Mouse (Mus musculus) lung, postnatal 4 days (tissue): ENCODE results near the gene Dennd4b.
"Not testable (repeated sequence)": the region's sequence is repeated elsewhere in the genome, so short reads cannot be mapped to it uniquely, and the experiment has no call there.

Experiments used
- DNase-seq, 2 experiments: peaks; one replicate each; pipeline ENCODE4 v3.0.0; 2021

Gene Dennd4b

DNA sequence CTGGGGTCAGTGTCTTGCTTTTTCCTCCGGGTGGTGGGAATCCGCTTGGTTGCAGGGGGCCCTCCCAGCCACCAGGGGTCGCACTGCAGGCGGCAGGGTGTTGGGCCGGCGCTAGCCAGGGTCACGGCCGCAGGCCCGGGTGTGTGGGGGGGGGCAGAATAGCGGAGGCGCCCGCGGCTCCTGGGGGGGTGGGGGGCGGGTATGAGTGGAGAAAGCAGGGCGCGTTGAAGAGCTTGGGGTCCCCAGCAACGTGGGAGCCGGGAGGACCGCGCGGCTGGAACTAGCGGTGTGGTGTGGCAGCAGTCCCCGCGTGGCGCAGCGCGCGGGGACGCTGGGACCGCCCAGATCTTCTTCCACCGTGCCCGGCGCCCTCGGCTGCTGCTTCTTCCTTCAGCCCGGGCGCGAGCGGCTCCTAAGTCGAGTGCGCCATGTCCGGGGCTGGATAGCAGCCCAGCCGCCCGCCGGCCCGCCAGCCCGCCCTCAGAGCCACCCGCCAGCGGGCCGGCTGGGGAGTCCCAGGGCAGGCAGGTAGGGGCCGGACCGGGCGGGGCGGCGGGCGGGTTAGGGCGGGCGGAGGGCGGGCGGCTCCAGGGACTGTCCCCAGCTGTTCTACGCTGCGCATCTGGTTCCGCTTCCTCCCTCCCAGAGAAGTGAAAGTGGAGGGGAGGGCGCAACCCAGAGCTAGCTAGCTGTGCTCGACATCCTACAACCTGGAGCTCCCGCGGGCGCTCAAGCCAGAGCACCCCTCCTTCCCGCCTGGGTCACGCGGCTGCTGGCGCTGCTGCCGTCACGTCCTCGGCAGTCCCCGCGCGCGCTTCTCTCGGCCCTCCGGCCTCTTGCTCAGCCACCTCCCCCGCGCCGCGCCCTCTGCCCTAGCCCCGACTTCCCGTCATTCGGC, at the start of gene Dennd4b:
TSS of gene Dennd4b (plus strand) at position 152 of the 898 bp plus-strand sequence.
- peak; percentile 95 for DNase-seq

DNA sequence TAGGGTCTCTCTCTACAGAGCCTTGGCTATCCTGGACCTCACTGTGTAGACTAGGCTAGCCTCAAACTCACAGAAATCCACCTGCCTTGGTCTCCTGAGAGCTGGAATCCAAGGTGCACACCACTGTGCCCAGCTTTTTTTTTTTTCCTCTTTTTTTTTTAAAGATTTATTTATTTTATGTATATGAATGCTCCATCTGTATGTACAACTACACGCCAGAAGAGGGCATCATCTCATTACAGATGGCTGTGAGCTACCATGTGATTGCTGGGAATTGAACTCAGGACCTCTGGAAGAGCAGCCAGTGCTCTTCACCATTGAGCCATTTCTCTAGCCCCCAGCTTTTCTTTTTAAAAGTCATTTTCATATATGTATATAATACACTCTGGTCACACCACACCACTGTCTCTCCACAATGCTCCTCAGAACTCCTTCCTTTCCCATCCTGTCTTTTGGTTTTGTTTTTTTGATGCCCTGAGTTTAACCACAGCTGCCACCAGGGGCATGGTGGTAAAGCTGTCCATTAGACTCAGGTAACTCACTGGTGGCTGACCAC, 49.1 kb upstream of the Dennd4b start:
- DNase-seq: no peak

DNA sequence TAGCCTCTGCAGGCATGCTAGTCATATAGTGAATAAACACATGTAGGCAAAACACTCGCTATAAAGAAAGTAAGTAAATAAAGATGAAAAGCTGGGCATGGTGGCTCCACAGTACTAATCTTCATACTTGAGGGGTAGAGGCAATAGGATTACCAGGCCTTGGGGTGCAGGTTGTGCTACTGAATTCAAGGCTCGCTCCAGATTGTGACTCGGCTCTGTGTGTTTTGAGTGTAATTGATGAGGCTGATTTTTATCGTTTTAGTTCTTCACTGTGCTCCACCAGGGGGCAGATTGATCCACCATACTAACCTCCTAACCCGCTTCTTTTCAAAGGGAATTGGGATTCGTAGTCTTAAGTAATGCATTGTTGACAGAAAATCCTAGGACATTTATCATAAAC, 44.9 kb upstream of the Dennd4b start:
- peak in 1 of 2 experiments; percentile 69 for DNase-seq

DNA sequence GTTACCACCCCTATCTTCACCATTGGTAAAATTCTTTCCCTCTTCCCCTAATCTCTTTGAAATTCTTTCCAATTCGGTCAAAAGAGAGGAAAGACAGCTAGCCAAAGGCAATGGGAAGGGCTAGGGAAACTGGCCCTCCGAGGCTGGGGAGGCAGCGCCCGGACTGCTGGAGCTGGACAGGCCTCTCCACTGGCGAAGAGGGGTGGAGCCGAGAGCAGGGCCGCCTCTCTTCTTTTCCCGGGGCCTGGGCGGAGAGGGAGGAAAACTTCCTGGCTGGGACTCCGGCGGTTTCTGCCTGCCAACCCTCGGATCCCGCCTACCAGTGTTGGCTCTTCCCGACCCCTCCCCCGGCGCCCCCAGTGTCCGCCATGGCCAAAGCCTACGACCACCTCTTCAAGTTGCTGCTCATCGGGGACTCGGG, 44.4 kb upstream of the Dennd4b start:
- peak; percentile 86 to 92 for DNase-seq

DNA sequence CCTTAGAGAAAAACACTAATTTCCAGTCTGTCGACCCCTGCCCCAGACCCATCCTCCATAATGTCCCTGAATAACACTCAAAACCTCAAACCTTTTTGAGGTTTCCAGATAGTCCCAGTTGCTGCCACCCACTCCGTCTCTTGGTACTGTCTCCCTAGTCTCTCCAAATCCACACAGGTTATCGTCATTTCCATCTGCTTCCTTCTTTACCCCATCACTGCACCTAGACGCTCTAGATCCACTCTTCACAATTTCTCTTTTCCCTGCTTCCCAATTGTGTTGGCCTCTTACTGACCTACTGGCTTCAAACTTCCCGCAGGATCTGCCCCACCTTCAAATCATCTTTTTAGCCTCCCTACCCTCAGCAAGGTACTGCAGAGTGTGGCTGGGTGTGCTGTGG, 43.9 kb upstream of the Dennd4b start:
- DNase-seq: no peak

DNA sequence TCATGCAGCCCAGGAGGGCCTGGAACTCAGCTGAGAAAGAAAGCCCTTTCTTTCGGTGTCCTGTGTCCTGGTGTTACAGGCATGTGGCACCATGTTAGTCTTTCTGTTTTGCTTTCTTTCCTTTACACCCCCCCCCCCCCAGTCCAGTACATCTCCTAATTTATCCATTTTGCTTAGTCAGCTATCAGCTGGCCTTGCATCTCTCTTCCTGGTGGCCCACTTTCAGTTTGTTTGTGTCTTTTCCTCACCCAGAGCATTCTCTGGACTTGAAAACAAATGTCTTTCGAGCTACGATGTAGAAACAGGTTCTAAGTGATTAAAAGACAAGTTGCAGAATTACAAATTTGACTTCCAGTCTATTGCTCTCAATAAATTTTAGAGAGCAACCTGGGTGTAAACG, 42.5 kb upstream of the Dennd4b start:
- no peak for DNase-seq

DNA sequence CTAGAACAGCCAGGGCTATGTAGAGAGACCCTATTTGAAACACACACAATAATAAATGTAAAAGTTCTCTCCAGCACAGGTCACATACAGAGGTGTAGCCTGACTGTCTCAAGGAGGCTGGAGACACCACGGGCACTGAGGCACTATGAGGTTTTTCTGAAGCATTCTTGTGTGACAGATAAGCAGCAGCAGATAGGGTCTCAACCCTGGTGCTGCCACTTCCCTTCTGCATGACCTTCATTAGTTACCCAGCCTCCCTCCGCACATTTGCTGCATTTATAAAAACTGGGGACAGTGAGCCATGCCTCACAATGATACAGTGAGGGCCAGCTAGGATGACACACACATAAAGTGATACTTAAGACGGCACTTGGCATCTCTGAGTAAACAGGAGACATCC, 42.0 kb upstream of the Dennd4b start:
- no peak for DNase-seq

DNA sequence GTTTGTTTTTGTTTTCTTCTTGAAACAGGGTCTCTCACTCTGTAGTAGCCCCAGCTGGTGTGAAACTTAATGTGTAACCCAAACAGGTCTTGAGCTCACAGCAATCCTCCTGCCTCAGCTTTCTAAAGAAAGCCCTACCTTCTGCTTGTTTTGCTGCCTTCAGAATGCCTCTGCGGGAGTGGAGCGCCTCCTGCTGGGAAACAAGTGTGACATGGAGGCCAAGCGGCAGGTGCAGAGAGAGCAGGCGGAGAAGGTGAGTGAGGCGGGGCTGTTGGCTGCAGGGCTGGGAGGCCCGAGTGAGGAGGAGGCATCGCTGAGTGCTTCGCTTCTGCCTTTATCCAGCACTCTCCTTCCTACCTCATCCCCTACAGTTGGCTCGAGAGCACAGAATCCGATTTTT, 40.7 kb upstream of the Dennd4b start:
- no peak for DNase-seq

DNA sequence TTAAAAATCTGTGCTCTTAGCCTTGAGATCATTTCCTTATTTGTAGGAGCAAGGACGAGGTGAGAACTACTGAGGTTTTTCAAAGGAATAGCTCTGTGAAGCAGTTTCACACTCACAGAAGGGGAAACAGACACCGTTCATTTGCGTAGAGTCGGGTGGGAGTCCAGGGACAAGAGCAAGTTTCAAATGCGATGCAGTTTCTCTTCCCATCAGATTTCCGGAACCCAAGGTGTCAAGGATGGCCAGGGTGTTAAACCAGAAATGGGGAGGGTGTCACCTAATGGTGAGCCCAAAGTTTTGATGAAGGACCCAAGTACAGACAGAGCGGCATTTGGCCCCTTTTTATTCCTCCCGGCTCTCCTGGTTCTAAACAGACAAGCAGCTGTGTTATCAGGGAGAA, 33.9 kb upstream of the Dennd4b start:
- DNase-seq: no peak

DNA sequence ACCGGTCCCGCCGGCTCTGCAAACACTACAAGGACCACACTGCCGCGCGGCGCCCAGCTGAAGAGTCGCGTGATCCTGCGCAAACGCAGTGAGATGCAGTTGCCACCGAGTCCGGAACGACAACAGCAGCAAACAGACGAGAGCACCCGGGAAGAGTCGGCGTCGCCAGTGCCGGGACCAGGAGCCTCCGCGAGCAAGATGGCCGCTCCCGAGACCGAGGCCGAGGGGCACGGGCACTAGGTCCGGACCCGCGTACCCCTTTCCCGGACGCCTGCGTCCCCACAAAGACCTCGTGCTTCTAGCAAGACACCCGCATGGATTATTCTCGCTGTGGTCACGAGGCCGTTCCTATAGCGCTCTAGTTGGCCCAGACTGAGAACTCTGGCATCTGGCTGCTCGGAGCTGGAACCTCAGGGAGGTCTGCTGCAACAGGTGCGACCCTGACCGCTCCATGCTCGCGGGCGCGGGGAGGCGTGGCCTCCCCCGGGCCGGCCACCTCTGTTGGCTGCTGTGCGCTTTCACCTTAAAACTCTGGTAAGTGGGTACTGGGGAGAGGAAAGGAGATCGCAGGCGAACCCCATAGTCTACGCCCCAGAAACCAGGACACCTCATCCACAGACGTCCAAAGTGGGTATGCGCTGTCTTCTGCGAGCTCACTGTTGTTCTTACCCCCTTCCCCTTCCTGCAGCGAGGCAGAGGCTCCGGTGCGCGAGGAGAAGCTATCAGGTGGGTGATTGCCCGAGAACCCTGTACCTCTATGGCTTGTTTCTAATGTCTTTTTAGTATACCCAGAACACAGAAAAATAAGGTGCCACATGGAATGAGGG, 33.3 kb upstream of the Dennd4b start, which contains the start of gene Jtb:
TSS of gene Jtb (plus strand) at position 91 of the 827 bp plus-strand sequence.
- peak; percentile 93 to 96 for DNase-seq

DNA sequence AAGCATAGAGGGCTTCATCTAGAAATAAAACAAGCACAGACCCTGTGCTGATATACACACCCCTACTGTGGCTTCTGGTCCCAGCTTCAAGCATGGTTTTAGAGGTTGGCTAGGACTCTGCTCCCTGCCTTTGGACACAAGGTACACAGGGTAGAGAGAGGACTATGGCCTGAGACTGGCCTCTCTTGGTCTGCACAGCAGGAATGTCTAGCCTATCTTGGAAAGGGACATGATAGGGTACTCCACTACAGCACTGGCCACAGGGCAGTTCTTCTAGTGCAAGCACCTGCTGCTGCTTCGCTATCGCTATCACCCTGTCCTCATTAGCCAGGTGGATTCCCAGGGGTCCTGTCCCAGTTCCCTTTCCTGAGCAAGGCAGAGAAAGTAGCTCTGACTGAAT, 23.7 kb upstream of the Dennd4b start:
- no peak for DNase-seq

DNA sequence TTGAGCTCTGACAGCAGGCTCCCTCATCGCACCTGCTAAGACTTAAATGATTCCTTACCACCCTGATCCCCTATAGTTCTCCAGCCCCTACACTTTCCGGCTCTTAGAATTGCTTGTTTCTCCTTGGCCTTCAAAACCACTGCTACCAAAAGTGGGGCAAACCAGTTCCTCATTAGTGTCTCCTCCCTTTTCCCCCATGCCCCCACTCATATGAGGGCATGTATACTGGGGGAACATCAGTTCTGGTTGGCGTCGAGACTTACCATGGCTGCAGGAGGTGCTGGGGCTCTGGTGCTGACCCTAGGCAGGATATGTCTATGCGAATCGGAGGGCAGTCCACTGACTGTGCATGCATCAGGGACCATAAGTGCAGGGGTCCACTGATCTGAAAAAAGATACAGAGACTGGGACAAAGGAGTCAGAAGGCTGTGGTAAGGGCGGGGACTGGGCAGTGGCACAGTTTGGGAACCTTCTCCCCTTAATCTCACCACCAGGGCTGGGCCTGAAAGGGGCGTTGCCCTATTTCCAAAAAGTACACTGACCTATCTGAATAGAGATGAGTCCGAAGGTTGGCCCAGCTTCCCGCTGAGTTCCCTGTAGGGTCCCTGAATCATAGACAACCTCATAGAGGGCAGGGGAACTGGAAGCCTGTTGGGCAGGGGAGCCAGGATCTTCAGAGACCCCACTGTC, 23.2 kb upstream of the Dennd4b start:
- DNase-seq: no peak

DNA sequence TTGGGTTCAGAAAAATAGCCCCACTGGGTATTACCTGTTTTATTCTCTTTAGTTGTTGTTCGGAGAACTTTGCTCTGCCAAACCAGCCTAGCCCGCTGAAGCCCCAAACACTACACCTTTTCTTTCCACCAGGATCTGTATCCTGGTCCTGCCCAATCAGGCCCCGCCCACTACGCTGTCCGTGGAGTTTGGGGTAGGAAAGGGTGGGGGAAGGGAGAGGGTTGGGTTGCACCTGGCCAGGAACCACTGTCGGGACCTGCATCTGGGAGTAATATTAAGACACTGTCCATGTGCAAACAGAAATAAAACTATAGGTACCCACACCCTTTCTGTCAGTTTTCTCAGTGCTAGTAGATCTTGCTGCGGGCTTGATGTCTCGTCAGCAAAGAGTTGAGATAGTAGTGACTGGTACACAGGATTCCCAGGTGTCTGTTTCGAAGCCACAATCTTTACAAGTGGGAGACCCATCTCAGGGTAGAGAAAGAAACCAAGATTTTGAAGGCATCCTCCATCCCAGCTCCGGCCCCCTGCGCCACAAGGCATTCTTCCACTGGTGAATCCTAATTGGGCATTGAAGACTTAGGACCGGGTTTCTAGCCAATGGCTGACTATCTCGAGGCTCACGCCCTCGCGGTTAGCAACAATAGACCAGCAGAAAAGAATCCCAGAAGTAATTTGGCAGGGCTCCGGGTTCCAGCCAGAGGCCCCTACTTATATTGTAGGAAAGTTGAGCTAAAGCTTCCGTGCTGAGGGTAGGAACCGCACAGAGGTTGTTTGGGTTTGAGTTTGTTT, 21.8 kb upstream of the Dennd4b start, which contains the start of gene Creb3l4:
TSS of gene Creb3l4 (minus strand) at position 529 of the 792 bp plus-strand sequence.
- DNase-seq: peak; percentile 57 to 69

DNA sequence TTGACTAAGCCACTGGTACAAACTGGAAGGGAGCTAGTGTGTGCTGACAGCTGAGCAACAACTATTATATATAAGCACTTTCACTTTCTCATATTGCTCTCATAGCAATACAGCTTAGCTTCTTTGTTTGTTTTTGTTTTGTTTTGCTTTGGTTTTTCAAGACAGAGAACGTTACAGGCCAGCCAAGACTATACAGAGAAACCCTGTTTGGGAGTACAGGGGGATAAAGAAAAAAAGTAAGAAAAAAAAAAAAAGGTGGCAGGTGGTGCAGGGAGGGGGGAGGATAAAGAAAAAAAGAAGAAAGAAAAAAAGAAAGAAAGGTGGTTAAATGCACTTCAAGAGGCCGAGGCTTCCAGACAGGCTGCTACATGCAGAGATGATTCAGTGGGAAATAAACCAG, 19.6 kb upstream of the Dennd4b start:
- DNase-seq: no peak

DNA sequence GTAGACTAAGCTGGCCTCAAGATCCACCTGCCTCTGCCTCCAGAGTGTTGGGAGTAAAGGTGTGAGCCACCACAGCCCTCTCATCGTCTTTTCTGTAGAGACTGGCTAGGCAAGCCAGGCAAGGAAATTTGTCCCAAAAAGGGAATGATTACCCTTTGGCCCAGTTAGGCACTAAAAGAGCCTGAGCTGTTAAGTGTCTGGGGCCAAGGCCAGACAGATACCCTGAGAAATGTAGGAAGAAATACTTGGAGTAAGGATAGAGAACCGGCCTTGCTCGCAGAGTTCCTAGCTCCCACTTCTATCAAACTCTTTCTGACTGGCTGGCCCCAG, 17.4 kb upstream of the Dennd4b start:
- no peak for DNase-seq

DNA sequence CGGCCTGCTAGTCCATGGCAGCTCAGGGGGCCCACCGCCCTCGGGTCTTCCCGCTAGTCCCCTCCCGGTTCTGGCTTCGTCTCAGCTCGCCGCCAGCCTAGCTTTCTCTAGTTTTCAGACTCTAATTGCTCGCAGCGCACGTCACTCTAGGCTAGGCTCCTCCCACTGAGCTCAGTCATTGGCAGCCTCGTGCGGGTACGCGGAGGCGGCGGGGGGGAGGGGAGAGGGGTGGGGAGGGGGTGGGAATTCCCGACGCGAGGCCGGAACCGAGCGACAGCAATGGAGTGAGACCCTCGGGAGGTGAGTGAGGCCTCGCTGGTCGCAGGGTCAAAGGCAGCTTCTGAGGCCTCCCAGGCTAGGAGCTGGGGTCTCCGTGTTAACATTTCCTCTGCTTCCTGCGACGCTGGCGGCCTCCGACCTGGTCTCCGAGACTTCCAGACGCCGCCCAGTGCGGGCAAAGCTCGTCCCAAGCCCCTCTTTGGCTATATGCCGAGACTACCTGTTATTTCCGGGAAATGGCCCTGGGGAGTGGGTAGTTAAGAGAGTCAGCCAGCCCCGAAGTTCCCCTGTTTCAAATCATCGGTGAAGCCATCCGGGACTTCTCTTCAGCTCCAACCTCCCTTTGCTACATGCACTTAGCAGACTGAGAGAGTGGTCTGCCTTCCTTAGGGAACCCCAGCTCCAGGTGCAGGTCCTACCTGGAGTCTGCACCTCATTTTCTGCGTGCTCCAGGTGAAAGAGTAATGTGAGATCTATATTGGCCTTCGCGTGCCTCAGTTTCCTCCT, 16.8 kb upstream of the Dennd4b start, which contains the start of gene Slc39a1:
TSS of gene Slc39a1 (plus strand) at position 213 of the 786 bp plus-strand sequence.
- peak; percentile 94 to 96 for DNase-seq

DNA sequence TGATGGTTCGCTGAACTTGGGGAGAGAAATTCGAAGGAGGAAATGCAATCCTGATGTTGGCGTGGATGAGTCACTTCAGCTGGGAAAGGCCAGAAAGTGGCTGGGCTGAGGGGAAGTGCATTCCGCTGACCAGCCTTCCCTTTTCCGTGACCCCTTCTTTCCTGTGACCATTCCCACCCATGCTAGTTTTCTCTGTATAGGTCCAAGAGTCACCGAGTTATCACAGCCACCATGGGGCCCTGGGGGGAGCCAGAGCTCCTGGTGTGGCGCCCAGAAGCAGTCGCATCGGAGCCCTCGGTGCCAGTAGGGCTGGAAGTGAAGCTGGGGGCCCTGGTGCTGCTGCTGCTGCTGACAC, 16.3 kb upstream of the Dennd4b start:
- peak; percentile 55 to 62 for DNase-seq

DNA sequence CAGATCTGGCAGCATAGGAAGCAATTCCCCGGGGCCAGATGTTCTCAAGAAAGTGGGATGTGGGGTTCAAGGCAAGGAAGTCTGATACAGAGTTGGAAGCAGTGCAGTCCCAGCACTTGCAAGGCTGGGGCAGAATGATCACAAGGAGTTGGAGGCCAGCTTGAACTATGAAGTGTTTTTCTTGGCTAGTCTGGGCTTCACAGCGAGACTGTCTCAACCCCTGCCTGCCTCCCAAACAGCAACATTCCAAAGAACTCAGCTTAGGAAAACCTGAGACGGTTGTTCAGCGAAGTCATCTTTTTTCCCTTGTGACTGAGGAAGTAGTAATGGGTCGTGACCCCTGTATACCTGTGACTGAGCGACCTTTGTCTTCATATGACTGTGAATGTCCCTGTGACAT, 14.2 kb upstream of the Dennd4b start:
- no peak for DNase-seq

DNA sequence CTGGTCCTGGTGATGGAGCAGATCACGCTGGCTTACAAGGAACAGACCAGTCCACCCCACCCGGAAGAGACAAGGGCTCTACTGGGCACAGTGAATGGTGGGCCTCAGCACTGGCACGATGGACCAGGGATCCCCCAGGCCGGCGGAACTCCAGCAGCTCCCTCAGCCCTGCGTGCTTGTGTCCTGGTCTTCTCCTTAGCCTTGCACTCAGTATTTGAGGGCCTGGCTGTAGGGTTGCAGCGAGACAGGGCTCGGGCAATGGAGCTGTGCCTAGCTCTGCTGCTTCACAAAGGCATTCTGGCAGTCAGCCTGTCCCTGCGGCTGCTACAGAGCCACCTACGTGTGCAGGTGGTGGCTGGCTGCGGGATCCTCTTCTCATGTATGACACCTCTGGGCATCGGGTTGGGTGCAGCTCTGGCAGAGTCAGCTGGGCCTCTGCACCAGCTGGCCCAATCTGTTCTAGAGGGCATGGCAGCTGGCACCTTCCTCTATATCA, 13.2 kb upstream of the Dennd4b start:
- DNase-seq: not testable (repeated sequence)

DNA sequence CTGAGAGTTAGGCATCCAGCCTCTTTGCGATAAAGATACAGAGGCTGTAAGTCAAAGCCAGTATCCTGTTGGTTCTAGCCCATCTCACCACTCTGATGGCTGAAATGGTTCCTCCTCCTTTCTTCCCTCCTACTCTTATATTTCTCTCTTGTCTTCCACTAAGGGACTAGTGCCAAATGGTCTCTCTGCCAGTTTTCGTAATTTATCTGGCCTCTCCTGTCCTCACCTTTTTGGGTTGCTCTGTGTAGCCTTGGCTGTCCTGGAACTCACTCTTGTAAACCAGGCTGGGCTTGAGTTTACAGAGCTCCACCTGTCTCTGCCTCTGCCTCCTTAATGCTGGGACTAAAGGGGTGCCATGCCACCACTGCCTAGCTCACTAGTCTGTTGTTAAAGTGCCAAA, 12.3 kb upstream of the Dennd4b start:
- DNase-seq: not testable (repeated sequence)

DNA sequence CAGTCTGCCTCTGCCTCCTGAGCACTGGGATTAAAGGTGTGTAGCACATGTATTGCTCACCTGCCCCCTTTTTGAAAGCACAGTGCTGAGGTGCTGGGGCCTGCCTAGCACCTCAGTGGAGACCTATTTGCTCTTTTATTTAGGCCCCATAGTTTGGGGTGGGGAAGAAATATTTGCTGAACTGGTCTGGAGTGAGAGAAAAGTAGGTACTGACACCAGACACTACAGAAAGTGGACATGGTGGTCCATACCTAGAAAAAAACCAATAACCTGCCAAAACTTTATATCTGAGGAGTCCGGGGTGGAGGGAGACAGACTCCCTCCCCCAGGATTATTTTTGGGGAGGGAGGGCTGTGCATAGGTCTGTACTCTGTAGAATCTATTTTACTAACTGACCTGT, 11.8 kb upstream of the Dennd4b start:
- not testable (repeated sequence) for DNase-seq
